Mouse (Mus musculus) kidney, adult 2 months (tissue): ENCODE measurements around the gene Onecut3. TPM values are rescaled to one million over a fixed set of nuclear protein-coding genes. Genes with fewer than 3 reads are reported as not detected.

ENCODE experiments used
- DNase-seq: peaks from one replicate; pipeline ENCODE4 v3.0.0; 2021
- H3K27ac ChIP-seq: fragments of 200-500 bp; 2 replicates; pipeline ENCODE4 v1.5.1; 2012; ENCODE audit warnings: low read depth, low read length, control low read depth, inconsistent platforms; ENCODE audit not compliant: insufficient read depth
- H3K27me3 ChIP-seq: fragments of 200-500 bp; replicated peaks from 2 replicates; pipeline ENCODE4 v1.6.1; 2012; ENCODE audit warnings: mild to moderate bottlenecking, moderate library complexity, low read length, inconsistent platforms; ENCODE audit not compliant: control insufficient read depth, insufficient read depth
- H3K36me3 ChIP-seq: fragments of 200-500 bp; 2 replicates; pipeline ENCODE4 v1.6.1; 2012; ENCODE audit warnings: mild to moderate bottlenecking, moderate library complexity, low read length, inconsistent platforms; ENCODE audit not compliant: control insufficient read depth, insufficient read depth
- H3K4me1 ChIP-seq: fragments of 200-500 bp; 2 replicates; pipeline ENCODE4 v1.6.1; 2011; ENCODE audit warnings: low read length; ENCODE audit not compliant: control insufficient read depth, insufficient read depth
- H3K4me3 ChIP-seq: fragments of 200-500 bp; 2 replicates; pipeline ENCODE4 v1.5.1; 2011; ENCODE audit warnings: mild to moderate bottlenecking, low read depth, low read length, control low read depth; ENCODE audit not compliant: insufficient read depth
- CTCF ChIP-seq: fragments of 200-500 bp; conservative IDR thresholded peaks from 2 replicates; pipeline ENCODE4 v1.5.1; 2011; ENCODE audit warnings: low read depth, mild to moderate bottlenecking, control low read depth, low read length, moderate library complexity, mixed read lengths; ENCODE audit not compliant: insufficient read depth, insufficient read length
- POLR2A ChIP-seq: fragments of 200-500 bp; IDR thresholded peaks from one replicate; pipeline ENCODE4 v1.6.1; 2011; ENCODE audit warnings: low read depth, low read length, control low read depth
- WGBS: fragments of 180-500 bp; shearing (Covaris S2); methylation state at CpG from one replicate; pipeline ENCODE4 v1.1.7; 2018; 5-methylcytosine and 5-hydroxymethylcytosine counted together
- polyA plus RNA-seq: library from polyadenylated mRNA; depleted of rRNA; stranded (reverse); fragments of >200 nt; gene quantifications from 2 replicates; pipeline ENCODE4 v1.2.3, GENCODE M21; 2012

The Onecut3 gene
- polyA plus RNA-seq, 1 experiment = not detected

DNA sequence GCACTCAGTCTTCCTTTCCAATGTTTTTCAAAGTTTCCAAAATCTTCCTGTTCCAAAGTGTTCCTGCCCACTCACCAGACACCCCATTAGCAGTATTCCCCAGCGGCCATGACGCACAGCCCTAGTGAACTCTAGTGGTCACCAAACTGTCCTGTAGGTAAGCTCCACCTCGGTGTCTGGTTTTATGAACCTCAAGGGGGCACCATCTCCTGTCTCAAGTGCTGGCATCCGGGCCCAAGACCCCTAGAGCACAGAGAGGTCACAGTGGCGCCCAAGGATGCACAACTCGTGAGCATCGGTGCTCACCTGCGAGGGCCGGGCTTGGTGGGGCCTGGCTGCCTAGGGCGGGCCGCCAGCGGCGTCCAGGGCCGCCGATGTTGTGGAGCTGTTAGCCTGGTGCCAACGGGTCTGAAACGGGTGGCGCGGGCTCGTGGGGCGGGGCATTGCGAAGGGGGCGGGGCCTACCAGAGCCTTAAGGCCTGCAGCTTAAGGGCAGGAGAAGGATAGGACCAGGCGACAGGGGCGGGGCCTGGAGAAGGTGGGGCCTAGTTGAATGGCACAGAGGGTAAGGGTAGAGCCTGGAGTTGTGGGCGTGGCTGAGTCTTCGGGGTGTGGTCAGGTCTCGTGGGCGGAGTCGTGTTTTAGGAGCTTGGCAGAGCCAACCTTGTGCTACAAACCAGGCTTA is 44.2 kb downstream of the Onecut3 start, which contains the start of gene Atp8b3:
TSS of gene Atp8b3 (minus strand) at position 415 of the 685 bp plus-strand sequence.
- no peak within 1 kb of the TSS for H3K4me3 ChIP-seq
- no peaks in the 10 kb centered on the region; the same call in 1 of the 2 replicates for H3K4me1 ChIP-seq
- TF ChIP-seq CTCF (0 out of 2 replicates have a peak, but pooled peaks have one; percentile 18), POLR2A (no peak)
- peak; percentile 90 for DNase-seq
- no peak within 1 kb of the TSS for H3K27ac ChIP-seq
- peaks cover 2% of the 10 kb centered on the region; the same call in 1 of the 2 replicates for H3K36me3 ChIP-seq
- 5% methylated on average over 30 of the region's 30 CpGs for WGBS
- no peaks in the 10 kb centered on the region for H3K27me3 ChIP-seq

DNA sequence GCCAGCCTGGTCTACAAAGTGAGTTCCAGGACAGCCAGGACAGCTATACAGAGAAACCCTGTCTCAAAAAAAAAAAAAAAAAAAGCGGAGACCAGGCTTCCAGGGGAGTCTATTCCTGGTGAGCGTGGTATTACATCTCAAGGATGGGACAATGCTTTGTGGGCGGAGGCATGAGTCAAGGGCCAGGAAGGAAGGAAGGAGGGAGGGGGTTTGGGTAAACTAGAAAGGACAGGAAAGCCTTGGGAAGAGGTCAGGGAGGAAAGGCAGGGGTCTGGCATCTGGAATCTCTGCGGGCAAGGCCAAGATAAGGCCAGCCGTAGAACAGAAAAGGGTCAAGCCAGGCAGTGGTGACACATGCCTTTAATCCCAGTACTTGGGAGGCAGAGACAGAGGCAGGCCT is 44.9 kb downstream of the Onecut3 start:
- Histone ChIP-seq H3K36me3 (peaks cover 3% of the 10 kb centered on the region; the same call in 1 of the 2 replicates), H3K4me1 (no peaks in the 10 kb centered on the region; the same call in 1 of the 2 replicates), H3K27me3 (no peaks in the 10 kb centered on the region), H3K4me3 (no peak overlapping the region), H3K27ac (no peak overlapping the region)
- DNase-seq = no peak
- TF ChIP-seq CTCF = no peak
- no peak for TF ChIP-seq POLR2A
- WGBS = 56% methylated on average over 5 of the region's 5 CpGs

DNA sequence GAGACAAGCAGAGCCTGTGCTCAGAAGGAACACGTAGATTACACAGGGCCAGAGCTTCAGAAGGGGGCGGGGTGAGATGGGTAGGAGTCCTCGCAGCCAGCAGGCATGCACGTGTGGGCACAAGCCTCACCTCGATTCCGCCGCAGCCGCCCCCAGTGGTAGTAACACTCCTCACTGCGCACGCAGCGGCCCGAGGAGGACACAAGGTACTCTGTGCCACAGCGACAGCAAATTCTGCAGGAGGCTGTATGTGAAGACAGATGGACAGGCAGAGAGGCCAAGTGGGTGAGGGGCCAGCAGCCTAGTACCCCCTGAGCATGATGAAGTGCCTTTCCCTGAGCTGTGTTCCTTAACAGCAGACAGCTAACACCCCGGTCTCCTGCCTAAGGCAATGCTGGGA is 49.2 kb downstream of the Onecut3 start:
- H3K27ac ChIP-seq = no peak overlapping the region
- no peak overlapping the region for H3K4me3 ChIP-seq
- H3K4me1 ChIP-seq = no peaks in the 10 kb centered on the region
- TF ChIP-seq POLR2A (no peak), CTCF (no peak)
- no peaks in the 10 kb centered on the region for H3K27me3 ChIP-seq
- DNase-seq = no peak
- peaks cover 3% of the 10 kb centered on the region; the same call in 1 of the 2 replicates for H3K36me3 ChIP-seq
- WGBS = 95% methylated on average over 14 of the region's 14 CpGs

DNA sequence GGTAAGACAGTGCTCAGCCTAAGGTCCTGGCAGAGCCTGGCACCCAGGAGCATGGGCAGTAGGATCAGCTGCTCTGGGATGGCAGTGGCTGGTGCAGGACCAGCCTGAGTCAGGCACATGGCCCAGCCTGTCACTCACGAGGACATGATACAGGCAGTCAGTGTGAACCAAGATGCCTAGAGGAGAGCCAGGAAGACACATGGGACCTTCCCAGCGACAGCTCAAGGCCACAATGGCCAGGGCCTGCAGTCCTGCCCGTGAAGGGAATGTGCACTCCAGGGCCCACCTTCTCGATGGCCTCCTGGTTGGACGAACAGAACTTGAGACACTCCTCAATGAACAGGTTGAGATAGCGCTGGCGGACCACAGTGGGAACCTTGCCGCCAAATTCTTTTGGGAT is 51.0 kb downstream of the Onecut3 start:
- Histone ChIP-seq H3K27me3 (no peaks in the 10 kb centered on the region), H3K36me3 (peaks cover 3% of the 10 kb centered on the region; the same call in 1 of the 2 replicates), H3K4me1 (no peaks in the 10 kb centered on the region), H3K4me3 (no peak overlapping the region), H3K27ac (no peak overlapping the region)
- DNase-seq = no peak
- WGBS = 91% methylated on average over 8 of the region's 8 CpGs
- no peak for TF ChIP-seq CTCF

DNA sequence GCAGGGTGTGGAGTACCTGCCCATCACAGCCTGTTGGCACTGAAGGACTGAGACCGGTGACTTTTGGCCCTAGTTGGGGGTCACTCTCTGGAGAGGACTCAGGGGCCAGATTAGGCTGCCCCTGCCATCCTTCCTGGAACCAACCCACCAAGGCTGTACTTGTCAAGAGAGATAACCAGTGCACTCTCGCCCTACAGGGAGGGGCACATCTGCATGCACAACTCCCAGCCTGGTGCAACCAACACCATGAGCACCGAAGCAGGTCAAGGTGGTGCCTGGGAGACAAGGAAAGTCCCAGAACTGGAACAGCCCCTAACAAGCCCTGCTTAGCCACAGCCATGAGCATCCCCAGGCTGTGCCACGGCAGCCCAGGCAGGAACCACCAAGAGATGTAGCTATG is 52.3 kb downstream of the Onecut3 start:
- TF ChIP-seq POLR2A (no peak), CTCF (no peak)
- peaks cover 3% of the 10 kb centered on the region; the same call in 1 of the 2 replicates for H3K36me3 ChIP-seq
- H3K4me1 ChIP-seq = no peaks in the 10 kb centered on the region
- WGBS = 94% methylated on average over 4 of the region's 4 CpGs
- H3K27ac ChIP-seq = no peak overlapping the region
- H3K4me3 ChIP-seq = no peak overlapping the region
- no peak for DNase-seq
- no peaks in the 10 kb centered on the region for H3K27me3 ChIP-seq

DNA sequence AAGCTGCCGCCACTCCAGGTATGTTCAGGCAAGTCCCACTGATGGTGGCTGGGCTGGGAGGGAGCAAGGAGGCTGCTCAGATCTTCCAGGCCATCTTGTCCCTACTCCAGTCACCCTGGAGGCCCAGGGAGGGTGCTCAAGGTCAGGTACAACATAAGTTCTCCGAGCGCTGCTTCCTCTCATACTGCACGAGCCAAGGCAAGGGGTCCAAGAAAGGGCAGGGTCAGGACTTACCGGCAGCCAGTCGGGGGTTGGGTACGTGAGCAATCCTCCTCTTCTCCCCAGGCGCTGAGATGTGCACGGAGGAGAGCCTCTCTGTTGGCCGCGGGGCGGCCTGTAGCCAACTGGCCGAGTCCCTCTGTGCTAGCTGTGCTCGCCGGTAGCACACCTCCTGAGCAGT is 52.9 kb downstream of the Onecut3 start:
- TF ChIP-seq POLR2A = no peak
- TF ChIP-seq CTCF = no peak
- DNase-seq = no peak
- WGBS = 90% methylated on average over 15 of the region's 15 CpGs

DNA sequence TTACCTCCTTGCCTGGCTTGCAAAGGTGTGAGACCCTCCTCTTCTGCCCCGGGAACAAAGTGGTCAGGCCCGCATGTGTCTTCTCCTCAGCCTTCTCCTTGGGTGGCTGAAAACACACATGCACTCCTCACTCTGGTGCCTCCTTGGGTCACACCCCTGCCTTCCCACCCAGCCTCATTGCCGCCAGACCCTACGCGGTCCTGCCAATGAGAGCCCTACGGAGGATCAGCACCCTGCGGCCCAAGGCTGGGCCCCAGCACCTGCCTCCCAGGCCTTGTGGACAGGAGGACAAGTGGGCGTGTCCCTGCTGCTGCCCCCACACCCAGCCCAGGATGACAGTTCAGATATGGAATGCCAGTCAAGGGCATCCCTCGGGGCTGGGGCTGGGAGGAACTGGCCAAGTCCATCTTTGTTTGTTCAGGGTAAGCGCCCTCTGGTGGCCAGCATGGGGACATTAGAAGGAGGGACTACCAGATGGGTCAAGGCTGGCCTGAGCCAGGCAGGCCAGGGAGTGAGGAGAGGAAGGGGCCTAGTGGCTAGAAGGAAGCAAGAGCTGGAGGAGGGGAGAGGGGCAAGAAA is 53.9 kb downstream of the Onecut3 start:
- 0 out of 2 replicates have a peak, but pooled peaks cover 2% of the 10 kb centered on the region for H3K36me3 ChIP-seq
- no peak overlapping the region for H3K27ac ChIP-seq
- TF ChIP-seq CTCF = peak; percentile 76
- TF ChIP-seq POLR2A = no peak
- peak; percentile 63 for DNase-seq
- H3K4me3 ChIP-seq = no peak overlapping the region
- whole genome bisulfite sequencing = 71% methylated on average over 10 of the region's 10 CpGs
- H3K27me3 ChIP-seq = no peaks in the 10 kb centered on the region
- H3K4me1 ChIP-seq = no peaks in the 10 kb centered on the region

More for the DNA sequence above, 52.9 kb downstream of the Onecut3 start:
- Histone ChIP-seq H3K36me3 (peaks cover 3% of the 10 kb centered on the region; the same call in 1 of the 2 replicates), H3K4me3 (no peak overlapping the region), H3K27ac (no peak overlapping the region), H3K4me1 (no peaks in the 10 kb centered on the region), H3K27me3 (no peaks in the 10 kb centered on the region)
